Mouse (Mus musculus): ENCODE data around the gene Rab23. TPM values are rescaled to one million over a fixed set of nuclear protein-coding genes. Genes with fewer than 3 reads are reported as not detected.
A peak's percentile ranks its signal among the peaks of the same experiment; 100 is the strongest.

The Rab23 gene
- polyA plus RNA-seq, 1 experiment from 2014 or later, result 39.1 TPM

DNA sequence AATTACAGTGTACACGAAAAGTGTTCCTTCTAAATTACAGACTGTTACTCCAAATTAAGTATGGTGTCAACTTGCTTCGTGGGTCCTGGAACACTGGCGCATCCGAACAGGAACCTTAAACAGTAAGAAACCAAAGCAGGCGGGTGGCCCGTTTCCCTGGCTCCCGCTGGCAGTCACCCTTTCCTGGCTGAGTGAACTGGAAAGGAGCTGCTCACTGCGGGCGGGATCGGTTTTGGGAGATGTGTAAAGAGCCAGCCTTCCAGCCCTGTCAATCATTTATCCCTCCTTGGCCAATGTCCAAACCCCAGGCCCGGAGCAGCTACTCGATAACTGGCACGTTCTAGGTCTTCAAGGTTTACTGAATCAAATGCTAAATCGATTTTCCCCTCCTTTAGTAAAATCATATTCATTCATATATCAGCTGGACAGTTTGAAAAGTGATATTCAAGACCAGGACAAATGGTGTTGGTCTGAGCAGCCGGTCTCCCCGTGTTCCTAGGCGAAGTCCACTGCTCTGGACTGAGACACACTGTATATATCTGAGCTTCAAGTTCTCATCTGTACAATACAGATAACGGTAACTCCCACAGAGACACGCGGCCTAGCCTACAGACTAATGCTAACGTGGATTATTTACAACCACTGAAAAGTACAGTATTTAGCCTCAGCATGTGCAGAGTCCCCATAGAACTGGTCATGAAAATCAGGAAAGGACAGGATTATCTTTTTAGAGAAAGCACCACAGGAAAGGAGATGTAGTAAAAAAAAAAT is 35.5 kb downstream of the Rab23 start:
- no peaks in the 10 kb centered on the region for H3K27me3 ChIP-seq
- no peaks in the 10 kb centered on the region for H3K9me3 ChIP-seq
- no peak for ATAC-seq (ENCODE audit: insufficient number of reproducible peaks, insufficient read depth, low FRiP score, low TSS enrichment)
- H3K27ac ChIP-seq, result no peak overlapping the region
- H3K9ac ChIP-seq, result no peak overlapping the region
- H3K4me1 ChIP-seq, result peaks cover 17% of the 10 kb centered on the region; the same call in 1 of the 2 replicates
- 84% methylated on average over 21 of the region's 21 CpGs for WGBS
- no peak overlapping the region for H3K4me3 ChIP-seq
- H3K36me3 ChIP-seq, result 0 out of 2 replicates have a peak, but pooled peaks cover 4% of the 10 kb centered on the region
- H3K4me2 ChIP-seq (replicated peaks), result no peak overlapping the region

DNA sequence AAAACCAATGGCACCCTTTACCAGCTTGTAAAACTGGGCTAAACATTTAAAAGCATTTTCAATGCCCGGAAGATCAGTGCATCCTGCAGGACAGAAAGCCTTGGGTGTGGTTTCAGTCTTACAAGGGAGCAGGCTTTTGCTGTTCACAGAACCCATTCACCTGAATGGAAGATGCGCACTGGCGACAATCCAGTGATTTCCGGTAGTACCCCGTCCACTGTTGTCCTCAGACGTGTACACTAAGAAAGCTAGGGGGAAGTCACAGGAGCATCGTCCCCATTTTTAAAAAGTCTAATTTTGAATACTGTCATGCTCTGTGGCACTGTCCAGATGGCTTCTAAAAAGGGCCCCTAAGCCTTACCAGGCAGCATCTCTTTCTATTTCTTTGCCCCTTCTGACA is 36.1 kb downstream of the Rab23 start:
- Histone ChIP-seq H3K4me1 (peaks cover 17% of the 10 kb centered on the region; the same call in 1 of the 2 replicates), H3K27me3 (no peaks in the 10 kb centered on the region), H3K36me3 (peaks cover 8% of the 10 kb centered on the region; the same call in 1 of the 2 replicates), H3K9me3 (no peaks in the 10 kb centered on the region), H3K4me2 (replicated peaks) (peak overlapping the region; percentile 93), H3K9ac (no peak overlapping the region), H3K27ac (no peak overlapping the region), H3K4me3 (no peak overlapping the region)
- ATAC-seq (ENCODE audit: insufficient number of reproducible peaks, insufficient read depth, low FRiP score, low TSS enrichment), result no peak
- WGBS, result 84% methylated on average over 7 of the region's 7 CpGs

- H3K27ac ChIP-seq, result no peak overlapping the region
- H3K9ac ChIP-seq, result peak overlapping the region; percentile 86; the same call in 1 of the 2 replicates
- ATAC-seq (ENCODE audit: insufficient number of reproducible peaks, insufficient read depth, low FRiP score, low TSS enrichment), result no peak
- 20% methylated on average over 18 of the region's 18 CpGs for WGBS
- peak overlapping the region; percentile 93 for H3K4me2 ChIP-seq (replicated peaks)
- H3K9me3 ChIP-seq, result no peaks in the 10 kb centered on the region
- H3K27me3 ChIP-seq, result no peaks in the 10 kb centered on the region
- H3K4me3 ChIP-seq, result peak overlapping the region; percentile 73
- H3K36me3 ChIP-seq, result peaks cover 4% of the 10 kb centered on the region; the same call in 1 of the 2 replicates
- peaks cover 17% of the 10 kb centered on the region; the same call in 1 of the 2 replicates for H3K4me1 ChIP-seq
Observed at GRCm38 (mm10) chr1:33756258-33757032, 36.8 kb downstream of the Rab23 start.

DNA sequence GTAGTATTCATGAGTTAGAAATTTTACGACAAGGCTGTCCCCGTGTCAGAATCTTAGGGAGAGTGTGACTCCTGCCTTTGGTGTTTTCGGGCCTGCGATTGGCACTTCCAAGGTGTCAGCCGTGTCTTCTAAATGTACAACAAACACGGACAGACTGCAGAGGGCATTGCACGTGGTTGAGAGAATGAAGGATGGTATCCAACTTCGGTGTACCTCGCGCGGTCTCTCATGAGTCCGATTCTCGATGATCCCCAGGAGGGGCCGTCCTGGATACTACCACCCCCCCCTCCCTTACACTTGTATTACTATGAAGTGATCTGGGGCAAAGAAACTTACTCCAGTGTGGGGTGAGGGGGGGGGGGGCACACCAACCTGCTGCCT is 37.3 kb downstream of the Rab23 start:
- Histone ChIP-seq H3K4me3 (peak overlapping the region; percentile 73), H3K36me3 (peaks cover 4% of the 10 kb centered on the region; the same call in 1 of the 2 replicates), H3K4me2 (replicated peaks) (peak overlapping the region; percentile 93), H3K27me3 (no peaks in the 10 kb centered on the region), H3K27ac (no peak overlapping the region), H3K9me3 (no peaks in the 10 kb centered on the region), H3K4me1 (peaks cover 17% of the 10 kb centered on the region; the same call in 1 of the 2 replicates), H3K9ac (peak overlapping the region; percentile 86)
- WGBS, result 6% methylated on average over 14 of the region's 14 CpGs
- ATAC-seq (ENCODE audit: insufficient number of reproducible peaks, insufficient read depth, low FRiP score, low TSS enrichment), result 0 out of 2 replicates have a peak, but pooled peaks have one; percentile 36

DNA sequence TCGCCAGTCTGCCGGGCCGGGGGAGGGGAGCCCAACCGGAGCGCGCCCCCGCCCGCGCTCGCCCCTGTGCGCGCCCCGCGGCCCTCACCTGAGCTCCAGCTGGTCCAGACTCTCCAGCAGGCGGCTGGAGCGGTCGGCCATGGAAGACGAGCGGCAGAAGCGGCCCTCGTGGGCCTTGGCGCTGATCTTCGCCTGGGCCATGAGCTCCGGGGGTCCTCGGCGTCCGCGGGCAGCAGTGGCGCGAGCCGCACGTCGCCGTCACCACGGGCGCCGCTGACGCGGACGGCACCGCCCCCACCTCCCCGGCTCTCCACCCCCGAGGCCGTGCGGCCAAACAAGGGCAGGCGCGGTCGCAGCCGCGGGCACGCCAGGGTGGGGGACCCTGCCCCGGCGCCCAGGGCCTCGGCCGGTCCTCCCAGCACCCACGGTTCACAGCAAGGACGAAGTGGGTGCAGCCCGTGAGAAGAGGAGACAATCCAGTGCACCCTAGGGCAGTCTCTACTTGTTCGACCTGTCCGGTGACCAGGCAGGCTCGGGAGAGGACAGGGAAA is 37.9 kb downstream of the Rab23 start, which contains the start of gene Bag2:
Gene Bag2 (minus strand): TSS at position 305 of the 551 bp plus-strand sequence.
- WGBS, result under 1% methylated on average over 61 of the region's 61 CpGs
- Histone ChIP-seq H3K4me1 (peaks cover 17% of the 10 kb centered on the region; the same call in 1 of the 2 replicates), H3K36me3 (peaks cover 4% of the 10 kb centered on the region; the same call in 1 of the 2 replicates), H3K27ac (peak within 1 kb of the TSS; percentile 69), H3K9me3 (no peaks in the 10 kb centered on the region), H3K4me3 (peak within 1 kb of the TSS; percentile 73), H3K4me2 (replicated peaks) (peak within 1 kb of the TSS; percentile 93), H3K9ac (peak within 1 kb of the TSS; percentile 86), H3K27me3 (no peaks in the 10 kb centered on the region)
- peak; percentile 83 for ATAC-seq (ENCODE audit: insufficient number of reproducible peaks, insufficient read depth, low FRiP score, low TSS enrichment)

- Histone ChIP-seq H3K27ac (no peak overlapping the region), H3K9ac (no peak overlapping the region), H3K4me3 (no peak overlapping the region)
Observed at GRCm38 (mm10) chr1:33758488-33758887, 38.8 kb downstream of the Rab23 start.

GRCm38 (mm10) chr1:33763826-33764225 is 44.1 kb downstream of the Rab23 start:
- H3K27ac ChIP-seq, result no peak overlapping the region
- H3K4me3 ChIP-seq, result no peak overlapping the region
- H3K4me2 ChIP-seq (replicated peaks), result no peak overlapping the region
- H3K9me3 ChIP-seq, result no peaks in the 10 kb centered on the region
- 36% methylated on average over 2 of the region's 2 CpGs for WGBS
- H3K27me3 ChIP-seq, result no peaks in the 10 kb centered on the region
- H3K4me1 ChIP-seq, result peaks cover 4% of the 10 kb centered on the region; the same call in 1 of the 2 replicates
- 0 out of 2 replicates have a peak, but pooled peaks have one; percentile 77 for ATAC-seq (ENCODE audit: insufficient number of reproducible peaks, insufficient read depth, low FRiP score, low TSS enrichment)
- H3K9ac ChIP-seq, result no peak overlapping the region
- H3K36me3 ChIP-seq, result peaks cover 20% of the 10 kb centered on the region

More at GRCm38 (mm10) chr1:33758488-33758887, 38.8 kb downstream of the Rab23 start:
- 57% methylated on average over 4 of the region's 4 CpGs for WGBS
- H3K4me2 ChIP-seq (replicated peaks), result no peak overlapping the region
- H3K4me1 ChIP-seq, result peaks cover 17% of the 10 kb centered on the region; the same call in 1 of the 2 replicates
- peaks cover 8% of the 10 kb centered on the region for H3K36me3 ChIP-seq
- H3K9me3 ChIP-seq, result no peaks in the 10 kb centered on the region
- ATAC-seq (ENCODE audit: insufficient number of reproducible peaks, insufficient read depth, low FRiP score, low TSS enrichment), result no peak
- no peaks in the 10 kb centered on the region for H3K27me3 ChIP-seq

- Histone ChIP-seq H3K9me3 (no peaks in the 10 kb centered on the region), H3K4me2 (replicated peaks) (no peak overlapping the region), H3K9ac (no peak overlapping the region), H3K4me1 (peaks cover 4% of the 10 kb centered on the region; the same call in 1 of the 2 replicates), H3K4me3 (no peak overlapping the region), H3K27me3 (no peaks in the 10 kb centered on the region), H3K36me3 (peaks cover 26% of the 10 kb centered on the region), H3K27ac (no peak overlapping the region)
- 86% methylated on average over 11 of the region's 11 CpGs for WGBS
- ATAC-seq (ENCODE audit: insufficient number of reproducible peaks, insufficient read depth, low FRiP score, low TSS enrichment), result no peak
Observed at GRCm38 (mm10) chr1:33765468-33766080, 45.9 kb downstream of the Rab23 start.

DNA sequence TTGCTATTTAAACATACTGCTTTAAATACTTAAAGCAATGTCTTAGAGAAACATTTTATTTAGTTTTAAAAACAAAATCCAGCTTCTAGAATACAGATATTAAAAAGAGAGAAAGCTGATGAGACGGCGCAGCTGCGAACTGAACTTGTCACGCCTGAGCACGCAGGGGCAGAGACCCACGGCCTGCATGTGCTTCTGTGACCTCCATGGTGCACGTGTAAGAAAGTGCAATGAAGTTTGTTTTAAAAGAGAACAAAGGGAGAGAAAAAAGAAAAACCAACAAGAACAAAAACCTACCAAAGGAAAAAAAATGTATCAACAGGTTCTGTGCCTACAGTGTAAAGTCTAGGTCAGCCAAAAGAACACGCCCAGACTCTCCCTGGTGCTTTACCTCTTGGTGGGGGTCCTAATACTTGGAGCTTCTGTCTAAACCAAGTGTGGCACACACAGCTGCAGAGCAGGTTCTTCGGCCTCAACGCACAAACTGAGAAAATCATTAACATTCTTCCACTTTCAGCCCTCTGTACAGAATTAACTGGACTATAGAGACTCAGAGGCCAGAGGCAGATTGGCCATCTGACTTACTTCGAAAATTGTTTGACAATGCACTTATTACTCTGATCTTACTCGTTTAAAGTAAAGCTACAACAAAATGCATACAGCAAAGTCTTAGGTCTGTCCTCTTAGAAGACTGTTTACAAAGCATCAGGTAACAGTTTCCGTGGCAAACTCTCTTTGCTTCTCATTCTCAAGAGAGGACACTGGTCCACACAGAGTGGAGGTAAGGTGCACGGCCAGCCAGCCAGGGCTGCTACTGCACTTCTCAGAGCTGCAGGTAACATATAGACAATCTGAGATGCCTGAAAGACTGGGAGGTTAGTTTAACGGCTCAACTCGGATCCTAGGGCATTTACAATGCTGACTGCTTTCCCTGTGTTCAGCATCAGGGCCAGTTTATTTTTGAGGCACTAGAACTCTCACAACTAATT is 47.1 kb downstream of the Rab23 start:
- H3K27ac ChIP-seq, result no peak overlapping the region
- peaks cover 4% of the 10 kb centered on the region; the same call in 1 of the 2 replicates for H3K4me1 ChIP-seq
- WGBS, result 76% methylated on average over 16 of the region's 16 CpGs
- peaks cover 36% of the 10 kb centered on the region for H3K36me3 ChIP-seq
- no peaks in the 10 kb centered on the region for H3K27me3 ChIP-seq
- no peaks in the 10 kb centered on the region for H3K9me3 ChIP-seq
- H3K4me2 ChIP-seq (replicated peaks), result no peak overlapping the region
- no peak for ATAC-seq (ENCODE audit: insufficient number of reproducible peaks, insufficient read depth, low FRiP score, low TSS enrichment)
- H3K9ac ChIP-seq, result no peak overlapping the region
- no peak overlapping the region for H3K4me3 ChIP-seq

- no peak for ATAC-seq (ENCODE audit: insufficient number of reproducible peaks, insufficient read depth, low FRiP score, low TSS enrichment)
- Histone ChIP-seq H3K9me3 (no peaks in the 10 kb centered on the region), H3K4me2 (replicated peaks) (no peak overlapping the region), H3K27me3 (no peaks in the 10 kb centered on the region), H3K27ac (no peak overlapping the region), H3K4me3 (no peak overlapping the region), H3K9ac (no peak overlapping the region), H3K36me3 (peaks cover 32% of the 10 kb centered on the region), H3K4me1 (peaks cover 4% of the 10 kb centered on the region; the same call in 1 of the 2 replicates)
- 90% methylated on average over 1 of the region's 1 CpGs for WGBS
Observed at GRCm38 (mm10) chr1:33768091-33768787, 48.6 kb downstream of the Rab23 start.
